Mouse (Mus musculus) cortical plate, adult 2 months (tissue): ENCODE measurements at regions not wholly inside any gene's neighbourhood (a gene's known extent, or its start where the extent isn't known, plus 50 kb on each side); places are given as distances from the start of the nearest gene placed in this dataset.

Source experiments
- H3K27ac ChIP-seq: fragments of 200-500 bp; 2 replicates; pipeline ENCODE4 v1.5.1; 2012; ENCODE audit warnings: low read length, control low read depth, inconsistent platforms; ENCODE audit not compliant: insufficient read depth
- H3K4me1 ChIP-seq: fragments of 200-500 bp; 2 replicates; pipeline ENCODE4 v1.6.1; 2011; ENCODE audit warnings: low read length; ENCODE audit not compliant: control insufficient read depth, insufficient read depth
- H3K4me3 ChIP-seq: fragments of 200-500 bp; 2 replicates; pipeline ENCODE4 v1.5.1; 2011; ENCODE audit warnings: mild to moderate bottlenecking, low read length, control low read depth; ENCODE audit not compliant: insufficient read depth
- CTCF ChIP-seq: fragments of 200-500 bp; IDR thresholded peaks from 2 replicates; pipeline ENCODE4 v1.5.1; 2011; ENCODE audit warnings: mild to moderate bottlenecking, control low read depth, low read length; ENCODE audit not compliant: insufficient read depth; ENCODE audit errors: extremely low read depth
- POLR2A ChIP-seq: fragments of 200-500 bp; IDR thresholded peaks from 2 replicates; pipeline ENCODE4 v1.6.1; 2011; ENCODE audit warnings: mild to moderate bottlenecking, low read length, control low read depth; ENCODE audit not compliant: insufficient read depth; ENCODE audit errors: extremely low read depth

DNA sequence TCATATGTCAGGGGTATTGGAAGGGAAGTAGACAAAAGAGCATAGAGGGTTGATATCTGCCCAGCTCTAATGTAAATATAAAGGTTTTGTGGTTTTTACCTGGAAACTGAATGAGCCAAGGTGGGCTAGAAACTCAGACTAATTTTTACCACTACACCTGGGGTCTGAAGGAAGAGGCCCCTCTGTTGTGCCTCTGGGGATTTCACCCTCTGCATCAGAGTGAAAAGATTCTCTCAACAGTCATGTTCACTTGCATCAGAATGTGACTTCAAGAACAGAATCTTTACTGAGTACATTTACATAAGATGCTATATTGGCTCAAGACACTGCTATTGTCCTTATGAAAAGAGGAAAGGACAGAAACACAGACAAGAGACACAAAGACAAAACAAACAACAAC lies 110.2 kb upstream of the Pik3r1 start:
- H3K4me3 ChIP-seq, result no peak overlapping the region
- H3K27ac ChIP-seq, result no peak overlapping the region
- no peak for TF ChIP-seq POLR2A
- TF ChIP-seq CTCF, result no peak

DNA sequence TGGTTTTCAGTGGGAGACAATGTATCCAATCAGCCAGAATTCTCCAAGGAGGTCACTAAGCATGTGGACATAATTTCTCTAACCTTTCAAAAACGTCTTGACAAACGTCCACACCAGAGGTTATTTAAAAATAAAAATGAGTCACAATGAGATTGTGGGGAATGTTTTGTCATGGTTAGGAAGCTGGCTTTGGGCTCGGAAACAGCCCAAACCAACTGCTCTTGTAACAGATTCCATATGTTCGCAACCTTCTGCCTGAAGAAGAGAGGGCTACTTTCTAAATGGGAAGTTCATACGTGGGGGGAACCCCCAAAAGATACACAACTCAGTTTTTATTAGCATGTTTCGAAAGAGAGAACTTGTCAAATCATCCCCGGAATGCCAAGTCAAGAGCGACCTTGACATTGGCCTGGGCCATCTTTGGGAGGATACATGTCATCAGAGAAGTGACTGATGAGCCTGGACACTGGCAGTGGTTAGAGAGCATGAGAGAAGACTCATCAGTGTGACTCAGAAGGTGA lies 111.6 kb upstream of the Pik3r1 start:
- H3K4me1 ChIP-seq, result no peaks in the 10 kb centered on the region
- no peak overlapping the region for H3K27ac ChIP-seq
- H3K4me3 ChIP-seq, result no peak overlapping the region
- TF ChIP-seq CTCF (no peak), POLR2A (no peak)

More for the DNA sequence above, 110.2 kb upstream of the Pik3r1 start:
- H3K4me1 ChIP-seq, result no peaks in the 10 kb centered on the region; the same call in 1 of the 2 replicates

DNA sequence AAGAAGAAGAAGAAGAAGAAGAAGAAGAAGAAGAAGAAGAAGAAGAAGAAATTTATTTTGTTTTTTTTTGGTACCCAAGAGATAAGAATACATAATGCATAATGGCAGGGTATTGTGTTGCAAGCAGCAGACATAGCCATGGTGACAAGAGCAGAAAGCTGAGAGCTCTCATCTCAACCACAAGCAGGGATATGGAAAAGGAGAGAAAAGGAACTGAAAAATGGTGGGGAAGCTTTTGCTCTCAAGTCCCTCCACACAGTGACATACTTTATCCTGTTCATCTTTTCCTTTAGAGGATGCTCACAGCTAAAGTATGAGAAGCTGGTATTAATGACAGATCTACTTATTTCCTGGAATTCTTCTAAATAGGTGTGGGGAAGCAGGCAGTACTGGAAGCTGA lies 115.2 kb upstream of the Pik3r1 start:
- Histone ChIP-seq H3K4me1 (no peaks in the 10 kb centered on the region), H3K4me3 (no peak overlapping the region), H3K27ac (no peak overlapping the region)
- no peak for TF ChIP-seq POLR2A
- no peak for TF ChIP-seq CTCF

DNA sequence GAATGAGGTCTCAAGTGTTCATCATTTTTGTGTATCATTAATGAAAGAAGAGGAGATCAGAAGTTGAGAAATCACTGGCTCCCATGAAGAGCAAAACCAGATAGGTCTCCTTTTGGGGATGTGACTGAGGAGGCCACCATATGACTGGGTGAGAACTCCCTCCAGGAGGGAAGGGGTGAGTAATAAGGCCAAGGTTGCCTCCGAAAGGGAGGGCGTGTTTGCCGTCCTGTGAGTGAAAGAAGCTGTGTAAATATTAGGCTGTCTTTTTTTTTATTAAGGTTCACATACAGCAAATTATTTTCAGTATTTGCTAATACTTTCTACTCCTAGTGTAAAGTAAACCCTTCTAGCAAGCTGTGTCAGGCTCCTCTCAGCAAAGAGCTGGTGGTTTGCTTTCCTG lies 116.7 kb upstream of the Pik3r1 start:
- H3K27ac ChIP-seq, result no peak overlapping the region
- no peak for TF ChIP-seq CTCF
- TF ChIP-seq POLR2A, result no peak
- no peak overlapping the region for H3K4me3 ChIP-seq
- H3K4me1 ChIP-seq, result no peaks in the 10 kb centered on the region

DNA sequence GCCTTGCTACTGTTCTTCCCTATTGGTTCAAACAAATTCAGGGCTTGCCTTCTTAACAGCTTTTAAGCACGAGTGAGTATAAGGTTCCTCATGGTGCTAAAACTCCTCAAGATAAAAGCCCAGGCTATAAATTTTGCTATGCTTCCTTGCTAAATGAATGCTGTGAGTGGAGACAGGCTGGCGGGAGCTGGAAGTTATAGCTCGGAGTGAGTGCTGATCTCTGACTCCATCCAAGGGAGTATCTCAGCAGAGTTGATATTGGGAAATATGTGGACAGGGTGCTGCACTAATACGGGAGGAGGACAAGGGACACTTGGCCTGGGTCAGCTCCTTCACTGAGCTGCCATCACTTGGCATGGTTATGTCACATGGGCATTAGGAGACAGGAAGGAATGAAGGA lies 123.5 kb upstream of the Pik3r1 start:
- Histone ChIP-seq H3K4me3 (no peak overlapping the region), H3K27ac (no peak overlapping the region), H3K4me1 (no peaks in the 10 kb centered on the region)
- TF ChIP-seq POLR2A (no peak), CTCF (no peak)

DNA sequence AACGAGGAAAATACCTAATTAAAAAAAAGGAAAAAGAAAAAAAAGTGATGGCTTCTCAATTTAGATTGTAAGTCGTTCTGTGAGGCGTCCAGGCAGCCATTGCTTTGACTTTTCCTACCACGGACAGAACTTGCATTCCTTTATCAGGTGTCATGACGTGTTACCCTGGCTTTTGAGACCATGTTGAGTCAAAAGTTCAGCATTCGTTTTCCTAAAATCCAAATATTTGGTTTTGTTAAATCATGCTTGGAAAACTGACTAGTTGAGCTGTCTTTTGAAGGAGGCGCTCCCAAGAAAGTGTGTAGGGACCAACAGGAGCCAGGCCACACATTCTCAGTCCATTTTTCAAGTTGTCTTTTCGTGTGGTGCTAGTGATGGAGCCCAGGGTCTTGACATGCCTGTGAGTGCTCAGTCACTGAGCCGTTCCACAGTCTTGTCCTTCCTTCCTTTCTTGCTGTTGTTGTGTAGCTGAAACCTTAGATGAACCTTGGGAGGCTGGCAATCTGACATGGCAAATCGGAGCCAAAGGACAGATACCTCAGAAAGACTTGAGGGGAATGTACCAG lies 125.1 kb upstream of the Pik3r1 start:
- H3K4me1 ChIP-seq, result no peaks in the 10 kb centered on the region
- TF ChIP-seq CTCF (no peak), POLR2A (no peak)
- no peak overlapping the region for H3K4me3 ChIP-seq
- no peak overlapping the region for H3K27ac ChIP-seq

DNA sequence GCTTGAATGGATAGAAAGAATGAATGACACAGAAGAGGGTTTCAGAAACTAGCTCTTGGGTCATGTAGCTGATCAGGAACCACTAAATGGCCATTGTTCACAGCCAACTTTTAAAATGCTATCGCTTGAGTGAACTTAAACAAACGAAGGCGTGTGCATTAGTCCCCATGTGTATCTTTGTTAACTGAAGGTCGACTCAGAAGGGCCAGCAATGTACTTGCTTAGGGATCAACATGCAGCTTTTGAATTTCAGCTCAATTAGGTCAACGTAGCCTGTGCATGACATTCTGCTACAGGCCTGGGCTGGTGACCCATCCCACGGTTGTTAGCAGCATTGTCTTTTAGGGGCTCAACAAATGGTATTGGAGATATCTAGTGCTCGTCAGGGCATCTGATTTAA lies 127.1 kb upstream of the Pik3r1 start:
- Histone ChIP-seq H3K4me3 (no peak overlapping the region), H3K27ac (no peak overlapping the region), H3K4me1 (no peaks in the 10 kb centered on the region)
- no peak for TF ChIP-seq CTCF
- TF ChIP-seq POLR2A, result no peak

DNA sequence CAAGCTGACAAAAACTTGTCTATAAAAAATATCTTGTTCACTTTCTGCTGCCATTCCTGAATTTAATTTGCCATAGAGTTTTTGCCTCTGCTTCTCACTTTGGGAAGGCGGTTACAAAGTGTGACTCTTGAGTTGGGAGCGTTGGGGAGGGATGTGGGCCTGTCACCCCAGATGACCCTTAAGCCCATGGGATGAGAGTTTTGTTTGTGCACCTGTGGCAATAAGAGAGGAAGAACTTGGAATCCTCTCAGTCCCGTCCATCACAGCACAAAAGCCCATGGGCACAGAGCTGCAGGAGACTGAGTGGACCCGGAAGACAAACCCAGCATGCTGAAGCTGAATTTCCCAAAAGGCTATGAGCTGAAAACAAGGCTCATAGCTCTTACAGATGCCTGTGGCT lies 127.7 kb upstream of the Pik3r1 start:
- H3K4me1 ChIP-seq, result no peaks in the 10 kb centered on the region
- H3K4me3 ChIP-seq, result no peak overlapping the region
- no peak overlapping the region for H3K27ac ChIP-seq
- TF ChIP-seq POLR2A, result no peak
- no peak for TF ChIP-seq CTCF

DNA sequence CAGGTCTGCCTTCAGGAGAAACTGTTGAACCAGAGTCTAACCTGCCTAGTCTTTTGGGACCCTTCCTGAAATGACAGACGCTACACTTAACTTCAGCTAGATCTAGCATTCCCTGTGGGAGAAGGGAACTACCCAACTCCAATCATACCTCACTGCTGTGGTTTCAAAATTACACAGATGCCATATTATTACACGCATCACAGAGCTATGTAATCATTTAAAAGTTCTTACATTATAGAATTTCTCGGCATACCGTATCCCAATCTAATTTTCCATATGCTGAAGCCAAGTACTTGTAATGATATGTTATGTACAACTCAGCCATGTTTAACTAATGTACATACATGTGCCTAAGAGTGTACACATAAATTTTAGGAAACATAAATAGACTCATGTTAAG lies 128.9 kb upstream of the Pik3r1 start:
- TF ChIP-seq POLR2A, result no peak
- no peak for TF ChIP-seq CTCF
- H3K27ac ChIP-seq, result no peak overlapping the region
- H3K4me3 ChIP-seq, result no peak overlapping the region
- no peaks in the 10 kb centered on the region for H3K4me1 ChIP-seq

DNA sequence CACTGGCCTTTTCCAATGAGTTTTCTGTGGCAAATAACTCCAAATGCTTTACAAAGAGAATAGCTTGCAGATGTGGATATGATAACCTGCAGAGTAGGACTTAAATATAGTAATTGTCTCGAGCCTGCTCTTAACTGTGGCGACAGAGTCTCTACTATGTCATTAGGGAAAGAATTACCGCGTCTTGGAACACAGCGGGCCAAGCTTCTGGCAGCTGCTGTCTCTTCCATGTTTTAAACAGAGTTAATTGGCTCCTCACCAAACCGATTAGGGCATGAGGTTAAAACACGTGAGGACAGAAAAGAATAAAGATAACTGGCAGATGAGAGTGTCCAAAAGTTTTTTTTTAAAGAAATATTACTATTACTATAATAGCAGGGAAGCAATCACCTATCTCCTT lies 134.2 kb upstream of the Pik3r1 start:
- H3K4me3 ChIP-seq, result no peak overlapping the region
- TF ChIP-seq CTCF, result no peak
- no peak overlapping the region for H3K27ac ChIP-seq
- H3K4me1 ChIP-seq, result peaks cover 2% of the 10 kb centered on the region

DNA sequence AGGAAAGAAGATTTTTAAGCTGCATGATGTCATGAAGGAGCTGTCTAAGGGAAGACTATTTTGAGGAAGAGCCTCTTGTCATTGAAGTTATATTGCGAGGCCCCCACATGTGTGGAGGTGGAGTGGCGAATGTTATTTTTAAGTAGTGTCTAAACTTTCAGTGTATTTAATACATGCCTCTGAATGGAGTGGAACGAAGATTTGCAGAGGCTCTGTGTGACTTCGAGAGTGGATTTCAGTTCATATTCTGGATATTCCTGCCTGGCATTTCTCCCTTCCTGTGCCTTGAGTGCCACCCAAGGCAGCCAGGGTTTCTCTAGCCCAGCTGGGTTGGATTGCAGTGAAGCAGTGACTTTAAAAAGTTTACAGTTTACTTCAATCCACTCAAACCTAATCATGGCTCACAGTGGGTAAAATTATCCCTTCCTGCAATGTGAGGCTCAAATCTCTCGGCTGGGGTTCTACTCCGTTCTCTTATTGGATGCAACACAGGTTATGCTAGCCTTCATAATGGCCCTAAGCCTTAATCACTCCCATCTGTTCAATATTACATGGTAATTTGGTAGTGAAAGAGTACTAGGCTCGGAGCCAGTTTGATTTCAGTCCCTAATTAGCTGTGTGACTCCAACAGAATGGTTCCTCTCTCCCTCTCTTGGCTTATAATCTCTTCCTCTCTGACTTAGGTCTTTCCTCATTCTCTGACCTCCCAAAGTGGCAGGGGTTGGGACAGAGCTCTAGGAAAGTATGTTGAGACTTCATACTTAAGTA lies 138.1 kb upstream of the Pik3r1 start:
- Histone ChIP-seq H3K4me3 (no peak overlapping the region), H3K4me1 (peaks cover 2% of the 10 kb centered on the region), H3K27ac (no peak overlapping the region; the same call in 1 of the 2 replicates)
- TF ChIP-seq POLR2A (no peak), CTCF (no peak)
